Mouse (Mus musculus) heart, adult 2 months (tissue): ENCODE data around the gene Tmem74b. TPM values are rescaled to one million over a fixed set of nuclear protein-coding genes. Genes with fewer than 3 reads are reported as not detected.

ENCODE experiments used
- DNase-seq, 2 experiments: peaks; one replicate each; pipeline ENCODE4 v3.0.0; 2021
- H3K27ac ChIP-seq: fragments of 200-600 bp; 2 replicates; pipeline ENCODE4 v1.8.1; 2022
- H3K27me3 ChIP-seq: fragments of 200-500 bp; 2 replicates; pipeline ENCODE4 v1.6.1; 2012; ENCODE audit warnings: mild to moderate bottlenecking, low read length, inconsistent platforms, mixed read lengths; ENCODE audit not compliant: control insufficient read depth, insufficient read depth
- H3K36me3 ChIP-seq: fragments of 200-500 bp; 2 replicates; pipeline ENCODE4 v1.6.1; 2012; ENCODE audit warnings: low read length, inconsistent platforms; ENCODE audit not compliant: control insufficient read depth, insufficient read depth
- H3K4me1 ChIP-seq: fragments of 200-500 bp; 2 replicates; pipeline ENCODE4 v1.6.1; 2011; ENCODE audit warnings: low read length; ENCODE audit not compliant: control insufficient read depth, insufficient read depth
- H3K4me3 ChIP-seq: fragments of 200-600 bp; 2 replicates; pipeline ENCODE4 v1.8.1; 2022
- H3K79me2 ChIP-seq: fragments of 200-500 bp; replicated peaks from 2 replicates; pipeline ENCODE4 v1.6.1; 2012; ENCODE audit warnings: mild to moderate bottlenecking, inconsistent platforms, low read length, moderate library complexity, mixed read lengths; ENCODE audit not compliant: control insufficient read depth, insufficient read depth
- H3K9ac ChIP-seq: fragments of 200-500 bp; 2 replicates; pipeline ENCODE4 v1.6.1; 2012; ENCODE audit warnings: low read depth, mild to moderate bottlenecking, control low read depth, inconsistent platforms, low read length, mixed read lengths
- CTCF ChIP-seq: fragments of 200-600 bp; IDR thresholded peaks from 2 replicates; pipeline ENCODE4 v1.8.1; 2022; ENCODE audit warnings: antibody characterized with exemption, mild to moderate bottlenecking, moderate library complexity
- EP300 ChIP-seq: fragments of 200-500 bp; IDR thresholded peaks from 2 replicates; pipeline ENCODE4 v1.6.1; 2011; ENCODE audit warnings: low read depth, low read length, control low read depth; ENCODE audit not compliant: insufficient read depth
- POLR2A ChIP-seq: fragments of 200-500 bp; IDR thresholded peaks from 2 replicates; pipeline ENCODE4 v1.6.1; 2011; ENCODE audit warnings: mild to moderate bottlenecking, low read depth, low read length, control low read depth; ENCODE audit not compliant: insufficient read depth
- WGBS: fragments of 180-500 bp; shearing (Covaris S2); methylation state at CpG from one replicate; pipeline ENCODE4 v1.1.7; 2018; 5-methylcytosine and 5-hydroxymethylcytosine counted together
- intact Hi-C: fragments of 180-260 bp; cut with DNase I; formaldehyde crosslinking; loops from one replicate; pipeline ENCODE4 v1.15.1; 2025
- polyA plus RNA-seq: library from polyadenylated mRNA; depleted of rRNA; stranded (reverse); fragments of >200 nt; gene quantifications from 2 replicates; pipeline ENCODE4 v1.2.3, GENCODE M21; 2012
- total RNA-seq, 2 experiments: library from RNA; stranded (reverse); gene quantifications; 2 replicates each; pipeline ENCODE4 v1.2.3; 2021

Tmem74b gene
- total and polyA plus RNA-seq, 3 experiments, result 4.5 to 5.8 (median 4.6) TPM

DNA sequence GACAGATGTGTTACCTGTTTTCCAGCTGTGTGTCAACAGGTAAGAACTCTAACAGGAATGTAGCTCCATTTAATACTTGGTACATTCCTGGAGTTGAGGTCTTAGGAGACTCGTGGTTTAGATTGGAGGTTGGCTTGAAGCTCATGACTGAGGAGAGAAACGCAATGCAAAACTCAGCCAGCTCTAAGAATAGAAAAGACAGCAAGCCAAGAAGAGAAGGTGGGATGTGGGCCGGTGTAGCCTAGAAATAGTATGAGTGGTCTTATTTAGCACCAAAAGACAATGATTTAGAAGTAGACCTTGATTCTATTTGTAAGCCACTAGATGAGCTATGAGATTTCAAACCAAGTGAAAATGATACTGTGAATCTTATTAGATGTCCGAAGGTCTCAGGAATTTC, 13.7 kb downstream of the Tmem74b start:
- Histone ChIP-seq H3K79me2 (no peaks in the 10 kb centered on the region), H3K36me3 (no peaks in the 10 kb centered on the region), H3K4me3 (no peak overlapping the region), H3K27me3 (no peaks in the 10 kb centered on the region), H3K4me1 (no peaks in the 10 kb centered on the region), H3K27ac (no peak overlapping the region), H3K9ac (no peak overlapping the region)
- no peak for DNase-seq
- WGBS, result 69% methylated on average over 4 of the region's 4 CpGs
- TF ChIP-seq POLR2A (no peak), CTCF (no peak), EP300 (no peak)
- intact Hi-C loops, result no loop called here

DNA sequence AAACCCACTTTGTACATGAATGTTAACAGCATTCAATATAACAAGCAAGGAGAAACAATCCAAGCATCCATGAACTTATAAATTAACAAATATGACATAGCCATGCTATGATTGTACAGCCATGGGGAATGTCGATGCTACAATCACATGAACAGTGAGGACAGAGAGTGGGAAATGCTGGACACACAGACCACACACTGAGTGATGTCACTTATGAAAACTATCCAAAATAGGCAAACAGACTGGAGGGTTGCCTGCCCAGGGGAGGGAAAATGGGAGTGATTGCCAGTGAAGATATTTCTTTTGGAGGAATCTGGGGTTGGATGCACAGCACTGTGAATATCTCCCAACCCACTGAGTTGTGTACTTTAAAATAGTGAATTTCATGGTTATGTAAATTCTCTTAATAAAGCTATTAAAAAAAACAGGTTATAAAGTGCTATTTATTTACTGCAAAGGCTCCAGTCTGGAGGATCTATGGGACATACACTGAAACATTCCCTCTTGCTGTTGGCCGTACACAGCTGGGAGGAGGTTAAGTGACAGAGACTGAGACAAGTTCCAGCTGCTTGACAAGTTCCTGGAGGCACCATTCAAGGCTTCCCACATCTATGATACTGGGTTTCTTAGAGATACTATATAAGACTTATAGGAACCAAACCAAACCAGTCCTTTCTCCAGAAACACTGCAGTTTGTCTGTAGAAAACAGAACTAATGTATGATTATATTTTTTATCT, 14.7 kb downstream of the Tmem74b start:
- no peaks in the 10 kb centered on the region for H3K27me3 ChIP-seq
- no peak overlapping the region for H3K4me3 ChIP-seq
- DNase-seq, result no peak
- WGBS, result 81% methylated on average over 2 of the region's 2 CpGs
- H3K4me1 ChIP-seq, result no peaks in the 10 kb centered on the region
- intact Hi-C loops, result no loop called here
- H3K27ac ChIP-seq, result no peak overlapping the region
- TF ChIP-seq POLR2A (no peak), CTCF (no peak), EP300 (no peak)
- no peak overlapping the region for H3K9ac ChIP-seq
- H3K79me2 ChIP-seq, result no peaks in the 10 kb centered on the region
- H3K36me3 ChIP-seq, result no peaks in the 10 kb centered on the region

- H3K9ac ChIP-seq, result no peak overlapping the region
- no peak for TF ChIP-seq POLR2A
- TF ChIP-seq EP300, result no peak
- no peak for TF ChIP-seq CTCF
- H3K36me3 ChIP-seq, result no peaks in the 10 kb centered on the region
- no peak overlapping the region for H3K27ac ChIP-seq
- no peaks in the 10 kb centered on the region for H3K79me2 ChIP-seq
- DNase-seq, result no peak
- no peak overlapping the region for H3K4me3 ChIP-seq
- no peaks in the 10 kb centered on the region for H3K4me1 ChIP-seq
- no peaks in the 10 kb centered on the region for H3K27me3 ChIP-seq
- intact Hi-C loops, result no loop called here
- 90% methylated on average over 2 of the region's 2 CpGs for WGBS
Observed at GRCm38 (mm10) chr2:151724094-151724493, 22.3 kb downstream of the Tmem74b start.

DNA sequence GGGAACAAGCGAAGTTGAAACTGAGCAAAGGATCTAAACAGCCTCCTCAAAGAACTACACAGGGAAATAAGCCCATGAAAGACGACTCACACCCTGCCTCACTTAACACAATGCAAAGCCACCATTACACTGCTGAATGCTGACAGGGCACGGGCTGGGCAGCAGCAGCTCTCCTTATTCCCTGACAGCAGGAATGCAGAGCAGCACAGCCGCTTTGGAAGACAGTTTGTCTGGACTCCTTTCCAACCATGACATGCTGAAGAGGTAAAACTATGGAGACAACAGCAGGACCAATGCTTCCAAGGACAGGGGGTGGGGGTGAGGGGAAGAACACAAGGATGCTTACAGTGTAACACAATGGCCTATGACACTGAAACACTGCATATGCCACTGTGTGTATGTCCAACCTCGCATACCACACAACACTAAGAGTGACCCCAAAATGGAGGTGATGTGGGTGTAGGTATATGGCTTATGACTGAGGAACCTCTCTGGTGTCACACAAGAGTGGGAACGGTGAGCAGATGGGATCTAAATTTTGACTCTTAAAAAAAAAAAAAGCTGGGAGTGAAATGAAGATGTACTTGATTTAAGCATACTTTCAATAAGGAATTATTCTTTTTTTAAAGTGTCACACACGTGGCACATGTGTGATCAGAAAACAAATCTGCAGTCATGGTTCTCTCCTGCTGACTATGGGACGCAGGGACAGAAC, 31.5 kb downstream of the Tmem74b start:
- 85% methylated on average over 8 of the region's 8 CpGs for WGBS
- DNase-seq, result no peak
- TF ChIP-seq EP300 (no peak), CTCF (no peak), POLR2A (no peak)
- Histone ChIP-seq H3K27ac (no peak overlapping the region), H3K9ac (no peak overlapping the region), H3K36me3 (peaks cover 2% of the 10 kb centered on the region; the same call in 1 of the 2 replicates), H3K4me3 (no peak overlapping the region), H3K27me3 (no peaks in the 10 kb centered on the region), H3K79me2 (0 out of 2 replicates have a peak, but pooled peaks cover 2% of the 10 kb centered on the region), H3K4me1 (no peaks in the 10 kb centered on the region)
- intact Hi-C loops, result no loop called here

DNA sequence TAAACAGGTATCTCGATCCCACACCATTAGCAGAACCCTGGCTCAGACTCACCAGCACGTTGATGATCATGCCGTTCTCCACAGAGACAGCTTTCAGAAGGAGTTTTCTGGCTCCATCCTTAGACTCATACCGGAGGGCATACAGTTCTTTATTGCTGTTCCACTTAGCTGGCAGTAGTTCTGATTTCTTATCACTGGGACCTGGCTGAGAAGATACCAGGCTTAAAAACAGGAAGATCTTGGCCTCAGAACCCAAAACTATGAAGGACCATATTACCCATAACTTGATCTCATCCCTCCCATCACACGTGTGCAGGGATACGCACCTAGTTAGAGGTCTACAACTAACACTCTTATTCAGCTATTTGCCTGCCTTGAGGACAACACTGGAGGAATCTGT, 33.6 kb downstream of the Tmem74b start:
- Histone ChIP-seq H3K36me3 (peaks cover 2% of the 10 kb centered on the region; the same call in 1 of the 2 replicates), H3K79me2 (peaks cover 2% of the 10 kb centered on the region; the same call in 1 of the 2 replicates), H3K4me1 (peaks cover 3% of the 10 kb centered on the region), H3K9ac (no peak overlapping the region), H3K27ac (no peak overlapping the region), H3K27me3 (no peaks in the 10 kb centered on the region), H3K4me3 (no peak overlapping the region)
- TF ChIP-seq POLR2A, result no peak
- no peak for TF ChIP-seq CTCF
- TF ChIP-seq EP300, result no peak
- intact Hi-C loops, result no loop called here
- DNase-seq, result no peak
- 88% methylated on average over 6 of the region's 6 CpGs for WGBS

GRCm38 (mm10) chr2:151738460-151738859, 36.7 kb downstream of the Tmem74b start:
- intact Hi-C loops, result no loop called here
- no peak overlapping the region for H3K4me3 ChIP-seq
- no peaks in the 10 kb centered on the region for H3K27me3 ChIP-seq
- peaks cover 3% of the 10 kb centered on the region for H3K4me1 ChIP-seq
- peaks cover 2% of the 10 kb centered on the region; the same call in 1 of the 2 replicates for H3K36me3 ChIP-seq
- TF ChIP-seq POLR2A (no peak), EP300 (no peak), CTCF (no peak)
- H3K79me2 ChIP-seq, result peaks cover 3% of the 10 kb centered on the region; the same call in 1 of the 2 replicates
- DNase-seq, result no peak
- no peak overlapping the region for H3K27ac ChIP-seq
- WGBS, result 66% methylated on average over 4 of the region's 4 CpGs
- H3K9ac ChIP-seq, result no peak overlapping the region
